Mouse (Mus musculus): ENCODE results near the gene Sh3bgrl2. TPM values are rescaled to one million over a fixed set of nuclear protein-coding genes. Genes with fewer than 3 reads are reported as not detected.
A peak's percentile ranks its signal among the peaks of the same experiment; 100 is the strongest.

The Sh3bgrl2 gene
- polyA plus RNA-seq, 2 experiments = 5.3 to 15.5 TPM

DNA sequence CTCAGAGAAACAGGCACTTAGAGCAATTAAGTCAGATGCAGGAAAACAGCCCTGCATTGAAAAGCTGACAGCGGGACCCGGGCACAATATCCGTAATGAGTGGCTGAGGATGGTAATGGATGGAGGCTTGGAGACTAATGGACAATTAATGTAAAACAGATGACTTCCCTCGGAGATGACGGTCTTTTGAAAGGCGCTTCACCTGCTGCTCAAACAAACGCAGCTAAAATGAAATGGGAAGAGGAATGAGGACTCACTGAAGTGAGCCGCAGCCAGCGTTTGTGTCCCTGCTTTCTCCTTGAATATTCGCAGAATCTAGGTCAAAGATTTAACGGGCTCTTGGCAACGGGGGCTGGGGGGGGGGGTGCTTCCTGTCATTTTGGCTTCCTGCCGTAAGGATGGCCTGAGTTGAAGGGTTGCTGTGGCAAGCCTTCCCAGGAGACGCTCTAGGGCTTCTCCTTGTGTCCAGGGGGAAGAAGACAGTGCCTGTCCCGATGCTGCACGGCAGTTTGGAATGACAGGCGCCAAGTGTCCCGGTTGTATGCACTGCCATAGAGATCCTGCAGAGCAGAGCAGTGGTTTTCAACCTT lies 138.5 kb downstream of the Sh3bgrl2 start:
- 7% methylated on average over 18 of the region's 18 CpGs for WGBS
- Histone ChIP-seq H3K27me3 (ENCODE audit: control insufficient read depth, insufficient read depth, low read length) (no peaks in the 10 kb centered on the region), H3K9ac (ENCODE audit: low read depth, low read length, severe bottlenecking) (0 out of 2 replicates have a peak overlapping the region, but pooled peaks have one; percentile 4), H3K9me3 (ENCODE audit: control insufficient read depth, low read length) (no peaks in the 10 kb centered on the region), H3K36me3 (ENCODE audit: control insufficient read depth, insufficient read depth, low read length) (no peaks in the 10 kb centered on the region), H3K4me3 (replicated peaks; ENCODE audit: low read length) (peak overlapping the region; percentile 10), H3K27ac (replicated peaks; ENCODE audit: low read depth, low read length) (no peak overlapping the region), H3K4me1 (ENCODE audit: control insufficient read depth, insufficient read depth, low read length) (peaks cover 4% of the 10 kb centered on the region; the same call in 1 of the 2 replicates), H3K4me2 (replicated peaks; ENCODE audit: low read depth, low read length, severe bottlenecking) (peak overlapping the region; percentile 39)
- DNase-seq (ENCODE audit: low spot score) (no peak), ATAC-seq (ENCODE audit: low FRiP score, low read depth) (no peak)
- TF ChIP-seq POLR2A (IDR thresholded peaks at IDR 0.05; ENCODE audit: borderline replicate concordance, extremely low read depth, insufficient read depth, insufficient read length) = no peak

DNA sequence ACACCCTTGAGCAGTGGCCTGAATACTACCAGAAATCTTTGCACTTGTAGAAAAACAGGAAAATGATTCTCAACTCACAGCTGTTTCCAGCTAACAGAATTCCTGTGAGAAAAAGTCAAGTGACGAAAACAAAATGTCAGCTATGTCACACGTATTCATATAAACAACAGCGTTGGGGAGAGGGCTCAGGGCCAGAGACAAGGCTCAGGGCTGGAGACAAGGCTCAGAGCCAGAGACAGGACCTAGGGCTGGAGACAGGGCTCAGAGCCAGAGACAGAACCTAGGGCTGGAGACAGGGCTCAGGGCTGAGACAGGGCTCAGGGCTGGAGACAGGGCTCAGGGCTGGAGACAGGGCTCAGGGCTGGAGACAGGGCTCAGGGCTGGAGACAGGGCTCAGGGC lies 139.8 kb downstream of the Sh3bgrl2 start:
- no peaks in the 10 kb centered on the region for H3K9me3 ChIP-seq (ENCODE audit: control insufficient read depth, low read length)
- no peak overlapping the region for H3K9ac ChIP-seq (ENCODE audit: low read depth, low read length, severe bottlenecking)
- no peaks in the 10 kb centered on the region for H3K36me3 ChIP-seq (ENCODE audit: control insufficient read depth, insufficient read depth, low read length)
- DNase-seq (ENCODE audit: low spot score) (no peak), ATAC-seq (ENCODE audit: low FRiP score, low read depth) (peak; percentile 63; the same call in 1 of the 2 replicates)
- H3K27ac ChIP-seq (replicated peaks; ENCODE audit: low read depth, low read length) = no peak overlapping the region
- no peaks in the 10 kb centered on the region for H3K27me3 ChIP-seq (ENCODE audit: control insufficient read depth, insufficient read depth, low read length)
- no peak overlapping the region for H3K4me2 ChIP-seq (replicated peaks; ENCODE audit: low read depth, low read length, severe bottlenecking)
- H3K4me1 ChIP-seq (ENCODE audit: control insufficient read depth, insufficient read depth, low read length) = peaks cover 4% of the 10 kb centered on the region; the same call in 1 of the 2 replicates
- WGBS = 44% methylated on average over 3 of the region's 3 CpGs
- no peak for TF ChIP-seq POLR2A (IDR thresholded peaks at IDR 0.05; ENCODE audit: borderline replicate concordance, extremely low read depth, insufficient read depth, insufficient read length)
- H3K4me3 ChIP-seq (replicated peaks; ENCODE audit: low read length) = no peak overlapping the region

Other genes with a start within 250 kb of the Sh3bgrl2 start
- gene Lca5, start 107.2 kb upstream of the Sh3bgrl2 start, polyA plus RNA-seq (2012; rRNA removed) = 8.0 and 11.7 TPM in 2 replicates
- 17.9 and 19.7 TPM in 2 replicates for gene Lca5, start 107.2 kb upstream of the Sh3bgrl2 start, polyA plus RNA-seq (2014; fragmentation: Nextera tagmentation; extraction: Ambion mirVana)